Mouse (Mus musculus): ENCODE data around the gene Slc2a5.
A peak's percentile ranks its signal among the peaks of the same experiment; 100 is the strongest.

GRCm38 (mm10) chr4:150087161-150087889, 31.8 kb upstream of the Slc2a5 start, which contains the start of gene Gpr157:
- TF ChIP-seq EP300 (IDR thresholded peaks at IDR 0.05; ENCODE audit: low read depth) (no peak), CTCF (IDR thresholded peaks at IDR 0.05; ENCODE audit: low read depth) (peak; percentile 13; the same call in 1 of the 2 replicates)
